Mouse (Mus musculus) cerebellum, postnatal 36 days (tissue): ENCODE measurements around the gene Zdhhc20.
"Not testable (repeated sequence)": the region's sequence is repeated elsewhere in the genome, so short reads cannot be mapped to it uniquely, and the experiment has no call there.

ENCODE experiments used
- DNase-seq, 2 experiments: peaks; one replicate each; pipeline ENCODE4 v3.0.0; 2021 to 2022; ENCODE audit warnings: mixed read lengths in 2 of 2

Gene Zdhhc20

DNA sequence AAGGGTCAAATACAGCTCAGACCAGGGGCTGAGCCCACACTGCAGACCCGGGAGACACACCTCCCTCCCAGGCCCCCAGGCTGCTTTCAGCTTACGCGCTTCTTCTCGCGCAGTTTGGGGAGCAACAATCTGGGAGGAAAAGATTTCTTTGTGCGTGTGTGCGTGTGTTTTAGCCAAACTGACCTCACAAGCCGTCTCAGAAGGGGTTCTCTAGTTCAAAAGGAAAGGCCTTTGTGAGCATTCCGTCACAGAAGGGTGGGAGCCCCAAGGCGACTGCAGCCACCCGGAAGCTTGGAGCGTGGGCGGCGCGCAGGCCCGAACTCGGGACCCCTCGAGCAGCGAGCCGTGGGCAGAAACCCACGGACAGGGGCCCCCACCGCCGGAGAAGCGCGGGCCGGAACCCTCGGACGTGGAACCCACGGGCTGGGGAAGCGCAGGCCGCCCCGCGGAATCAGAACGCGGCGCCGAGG lies 500 bp downstream of the Zdhhc20 start:
- no peak for DNase-seq

DNA sequence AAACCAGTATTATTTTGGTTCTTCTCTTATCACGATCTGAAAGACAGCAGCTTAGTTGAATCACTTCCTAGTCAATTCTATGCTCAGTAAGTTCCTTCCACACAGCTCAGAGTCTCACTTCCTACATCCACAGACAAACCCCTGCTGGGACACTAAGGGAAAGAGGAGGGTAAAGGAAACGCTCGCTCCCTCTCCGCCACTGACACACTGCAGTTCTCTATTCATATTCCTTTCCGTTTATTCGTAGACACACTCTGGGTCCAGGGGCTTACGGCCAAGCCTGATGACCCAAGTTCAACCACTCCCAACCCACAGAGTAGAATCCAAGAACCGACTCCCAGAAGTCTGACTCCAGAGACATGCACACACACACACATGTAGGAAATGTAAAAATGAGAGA lies 2.9 kb downstream of the Zdhhc20 start:
- DNase-seq: no peak

GRCm38 (mm10) chr14:57886032-57886431 lies 4.0 kb downstream of the Zdhhc20 start:
- no peak for DNase-seq

GRCm38 (mm10) chr14:57883341-57883740 lies 6.7 kb downstream of the Zdhhc20 start:
- no peak for DNase-seq

GRCm38 (mm10) chr14:57882720-57883119 lies 7.4 kb downstream of the Zdhhc20 start:
- no peak for DNase-seq

- DNase-seq: peak; percentile 26 to 31
Observed at GRCm38 (mm10) chr14:57881793-57882192, 8.3 kb downstream of the Zdhhc20 start.

- DNase-seq: no peak
Observed at GRCm38 (mm10) chr14:57881074-57881473, 9.0 kb downstream of the Zdhhc20 start.

DNA sequence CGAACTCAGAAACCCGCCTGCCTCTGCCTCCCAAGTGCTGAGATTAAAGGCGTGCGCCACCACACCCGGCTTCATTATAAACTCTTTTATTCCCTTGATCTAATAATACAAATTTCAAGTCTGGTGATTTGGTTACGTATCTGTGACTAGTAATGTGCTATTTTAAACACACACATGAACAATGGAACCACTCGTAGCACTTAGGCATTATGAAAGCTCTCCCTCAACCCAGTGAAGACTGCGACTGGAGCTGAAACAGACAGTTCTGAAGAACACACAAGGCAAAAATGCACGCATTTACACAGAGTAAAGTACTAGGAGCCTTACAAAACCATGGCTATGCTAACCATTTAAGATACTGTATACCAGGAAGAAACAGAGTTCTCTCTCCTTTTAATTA lies 12.2 kb downstream of the Zdhhc20 start:
- DNase-seq: no peak

DNA sequence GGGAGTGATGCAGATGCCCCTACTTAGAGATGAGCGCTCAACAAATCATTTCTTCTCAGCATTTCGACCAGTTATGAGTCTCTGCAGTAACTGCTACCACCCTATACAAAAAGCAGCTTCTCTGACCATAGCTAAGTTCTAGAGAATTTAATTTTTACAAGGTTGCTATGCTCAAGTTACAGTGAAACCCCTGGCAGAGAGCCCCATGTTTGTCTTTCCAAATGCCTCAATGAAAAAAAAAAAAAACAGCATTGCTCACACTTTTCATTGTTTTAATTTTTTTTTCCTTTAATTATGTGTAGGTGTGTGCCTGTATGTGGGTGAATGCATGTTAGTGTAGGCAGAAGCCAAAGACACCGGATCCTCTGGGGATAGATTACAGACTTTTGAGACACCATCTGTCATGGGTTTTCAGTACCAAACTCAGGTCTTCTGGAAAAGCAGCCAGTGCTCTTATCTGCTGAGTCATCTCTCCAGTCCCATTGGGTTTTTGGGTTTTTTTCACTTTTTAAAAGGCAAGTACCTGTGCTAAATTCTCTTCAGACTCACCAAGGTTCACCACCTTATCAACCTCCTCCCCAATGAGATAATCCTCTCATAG lies 23.3 kb downstream of the Zdhhc20 start:
- DNase-seq: peak; percentile 10 to 40

- no peak for DNase-seq
Observed at GRCm38 (mm10) chr14:57865256-57865655, 24.8 kb downstream of the Zdhhc20 start.

GRCm38 (mm10) chr14:57863129-57863528 lies 26.9 kb downstream of the Zdhhc20 start:
- no peak for DNase-seq

DNA sequence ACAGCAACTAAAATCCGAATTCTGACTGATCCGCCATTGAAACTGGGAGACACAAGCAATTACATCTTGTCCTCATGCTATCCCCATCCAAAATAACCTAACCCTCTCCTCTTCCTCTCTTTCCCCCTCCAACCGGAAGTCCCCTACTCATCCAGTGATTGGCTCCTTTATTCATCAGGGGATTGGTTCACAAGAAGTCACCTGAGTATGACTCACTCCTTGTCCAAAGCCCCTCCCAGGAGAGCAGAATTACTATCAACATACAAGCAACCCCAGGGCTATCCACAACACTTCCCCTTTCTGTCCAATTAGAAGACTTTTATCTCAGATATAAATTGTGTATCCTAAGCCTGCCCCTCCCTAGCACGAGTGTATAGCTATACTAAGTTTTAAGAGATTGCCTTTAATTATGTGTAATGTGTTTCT lies 28.1 kb downstream of the Zdhhc20 start:
- no peak for DNase-seq

- DNase-seq: no peak
Observed at GRCm38 (mm10) chr14:57859520-57859919, 30.6 kb downstream of the Zdhhc20 start.

DNA sequence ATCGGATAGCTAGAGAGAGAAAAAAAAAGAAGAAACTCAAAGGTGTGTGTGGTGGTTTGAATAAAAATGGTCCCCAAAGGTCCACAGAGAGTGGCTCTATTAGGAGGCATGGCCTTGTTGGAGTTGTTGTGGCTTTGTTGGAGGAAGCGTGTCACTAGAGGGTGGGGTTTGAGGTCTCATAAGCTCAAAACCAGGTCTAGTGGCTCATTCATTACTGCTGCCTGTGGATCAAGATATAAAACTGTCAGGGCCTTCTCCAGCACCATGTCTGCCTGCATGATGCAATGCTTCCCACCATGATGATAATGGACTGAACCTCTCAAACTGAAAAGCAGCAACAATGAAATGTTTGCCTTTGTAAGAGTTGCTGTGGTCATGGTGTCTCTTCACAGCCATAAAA lies 31.5 kb downstream of the Zdhhc20 start:
- no peak for DNase-seq

DNA sequence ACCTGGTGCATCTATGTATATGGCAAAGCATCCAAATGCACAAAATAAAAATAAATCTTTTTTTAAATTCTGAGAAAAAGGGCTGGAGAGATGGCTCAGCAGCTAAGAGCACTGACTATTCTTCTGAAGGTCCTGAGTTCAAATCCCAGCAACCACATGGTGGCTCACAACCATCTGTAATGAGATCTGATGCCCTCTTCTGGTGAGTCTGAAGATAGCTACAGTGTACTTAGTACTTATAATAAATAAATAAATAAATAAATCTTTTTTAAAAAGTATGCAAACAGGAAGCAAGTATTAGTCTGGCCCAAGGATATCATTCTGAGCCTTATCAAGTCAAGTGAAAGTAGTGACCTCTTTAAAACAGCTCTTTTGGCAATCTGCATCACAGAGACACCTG lies 34.0 kb downstream of the Zdhhc20 start:
- not testable (repeated sequence) for DNase-seq

DNA sequence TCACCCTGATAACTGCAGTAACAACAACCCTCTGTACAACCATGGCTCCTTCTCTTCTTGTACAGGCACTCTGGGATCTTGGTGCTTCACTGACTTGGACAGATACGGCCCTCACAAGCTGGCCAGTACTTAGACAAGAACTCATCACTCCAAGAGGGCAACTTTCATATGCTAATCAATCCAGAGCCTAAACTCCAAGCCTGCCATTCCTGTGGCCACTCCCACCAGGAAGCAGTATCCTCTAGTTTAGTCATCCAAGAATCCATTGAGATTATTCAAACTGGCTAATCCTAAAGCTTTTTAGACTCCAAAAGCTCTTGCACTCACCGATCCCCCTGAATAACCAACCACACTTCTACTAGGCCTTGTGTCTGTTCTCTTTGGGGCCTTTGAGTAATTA lies 37.1 kb downstream of the Zdhhc20 start:
- DNase-seq: no peak

DNA sequence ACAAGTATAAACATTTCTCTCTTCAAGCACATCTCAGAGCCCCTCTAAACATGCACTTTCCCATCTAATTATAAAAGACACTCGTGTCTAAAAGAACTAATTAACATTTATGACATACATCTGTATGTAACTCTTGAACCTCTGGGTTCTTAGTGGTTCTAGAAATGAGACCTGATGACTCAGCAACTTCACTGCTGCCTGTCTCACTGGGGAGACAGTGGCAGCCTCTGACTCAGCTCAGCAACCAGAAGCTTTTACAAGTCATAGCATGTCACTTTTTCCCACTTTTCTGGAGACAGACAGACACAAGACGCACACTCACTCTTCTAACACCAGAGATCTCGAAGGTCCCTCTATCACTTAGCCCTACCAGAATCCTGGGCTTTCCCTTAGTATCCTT lies 39.7 kb downstream of the Zdhhc20 start:
- DNase-seq: no peak

DNA sequence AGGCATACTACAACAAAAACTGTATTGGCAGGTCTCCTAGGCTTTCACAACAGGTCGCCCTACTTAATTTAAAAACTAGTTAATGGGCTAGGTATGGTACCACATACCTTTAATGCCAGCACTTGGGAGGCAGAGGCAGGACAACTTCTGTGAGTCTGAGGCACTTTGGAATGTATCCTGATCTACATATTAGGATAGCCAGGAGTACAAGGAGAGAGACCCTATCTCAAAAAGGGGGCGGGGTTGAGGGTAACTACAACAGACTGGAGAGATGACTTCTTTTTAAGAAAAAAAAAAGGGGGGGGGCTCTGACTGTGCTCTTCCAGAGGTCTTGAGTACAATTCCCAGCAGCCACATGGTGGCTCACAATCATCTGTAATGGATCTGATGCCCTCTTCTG lies 41.4 kb downstream of the Zdhhc20 start:
- no peak for DNase-seq

DNA sequence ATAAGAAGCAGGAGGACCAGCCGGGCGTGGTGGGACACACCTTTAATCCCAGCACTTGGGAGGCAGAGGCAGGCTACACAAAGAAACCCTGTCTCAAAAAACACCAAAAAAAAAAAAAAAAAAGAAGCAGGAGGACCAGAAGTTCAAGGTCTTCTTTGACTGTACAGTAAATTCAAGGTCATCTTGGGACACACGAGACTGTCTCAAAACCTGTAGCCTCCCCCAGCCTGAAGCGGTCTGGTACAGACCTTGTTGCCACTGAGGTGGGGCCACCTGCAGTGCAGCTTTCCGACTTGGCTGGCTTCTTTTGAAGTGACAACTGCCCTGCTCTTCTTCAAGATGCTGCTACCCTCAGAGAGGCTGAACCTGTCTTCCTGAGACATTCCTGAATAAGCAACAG lies 42.0 kb downstream of the Zdhhc20 start:
- DNase-seq: not testable (repeated sequence)

DNA sequence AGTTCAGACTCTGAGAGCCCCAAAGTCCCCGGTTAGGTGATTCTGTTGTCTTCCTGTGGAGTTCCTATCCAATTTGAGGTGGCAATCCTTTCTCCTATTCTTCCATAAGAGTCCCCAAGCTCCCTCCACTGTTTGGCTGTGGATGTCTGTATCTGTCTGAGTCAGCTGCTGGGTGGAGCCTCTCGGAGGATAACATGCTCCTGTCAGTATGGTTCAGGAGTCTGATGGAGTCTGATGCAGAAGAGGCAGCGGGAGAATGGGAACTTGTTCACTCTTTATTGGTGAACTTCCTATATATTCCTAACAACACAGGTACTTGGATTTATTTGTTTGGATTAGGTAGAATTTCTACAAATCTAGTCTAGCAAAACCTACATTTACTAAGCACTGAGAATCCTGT lies 45.5 kb downstream of the Zdhhc20 start:
- no peak for DNase-seq

DNA sequence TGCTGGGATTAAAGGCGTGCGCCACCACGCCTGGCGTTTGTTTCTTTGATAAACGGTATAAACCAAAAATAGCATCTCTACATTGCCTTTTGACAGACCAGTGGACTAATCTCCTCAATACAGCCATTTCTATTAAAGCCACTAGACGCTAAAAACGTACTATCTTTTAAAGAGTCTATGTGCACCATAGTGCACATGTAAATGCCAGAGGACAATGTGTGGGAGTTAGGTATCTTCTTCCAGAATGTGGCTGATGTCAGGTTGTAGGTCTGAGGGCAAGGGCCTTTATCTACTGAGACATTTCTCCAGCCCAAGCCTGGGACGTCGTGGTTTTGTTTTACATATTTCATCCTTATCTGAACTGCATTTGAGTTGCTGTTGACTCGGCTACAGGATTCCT lies 54.9 kb downstream of the Zdhhc20 start:
- DNase-seq: no peak

DNA sequence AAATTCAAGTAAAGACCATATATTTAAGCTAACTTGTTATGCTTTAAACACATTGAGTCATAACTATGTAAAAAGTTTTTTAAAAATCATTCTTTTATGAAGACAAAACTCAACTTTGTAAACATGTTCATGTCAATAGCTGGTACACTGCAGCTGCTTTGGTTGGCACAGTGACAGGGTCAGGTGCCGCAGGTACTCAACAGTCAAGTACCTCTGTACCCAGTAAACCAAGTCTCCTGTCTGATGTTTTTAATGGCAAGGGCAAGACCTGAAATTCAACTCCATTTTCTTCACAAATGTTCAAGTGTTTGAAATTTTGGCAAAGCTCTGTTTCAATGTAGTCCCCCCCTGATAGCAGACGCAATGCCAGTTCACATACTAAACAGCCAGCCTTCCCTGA lies 56.5 kb downstream of the Zdhhc20 start:
- DNase-seq: no peak

GRCm38 (mm10) chr14:57827284-57827683 lies 62.8 kb downstream of the Zdhhc20 start:
- no peak for DNase-seq

- peak; percentile 89 to 90 for DNase-seq
Observed at GRCm38 (mm10) chr14:57825788-57826751, 64.0 kb downstream of the Zdhhc20 start, which contains the start of the genes Ska3 and Mrpl57. TSS of gene Ska3 (minus strand) at chr14:57826185. TSS of gene Mrpl57 (plus strand) at chr14:57826234.
